Mouse (Mus musculus): ENCODE results near the gene Dlx1. TPM values are rescaled to one million over a fixed set of nuclear protein-coding genes. Genes with fewer than 3 reads are reported as not detected.

The Dlx1 gene
- polyA plus RNA-seq, 1 experiment from 2014 or later = 6.4 TPM

DNA sequence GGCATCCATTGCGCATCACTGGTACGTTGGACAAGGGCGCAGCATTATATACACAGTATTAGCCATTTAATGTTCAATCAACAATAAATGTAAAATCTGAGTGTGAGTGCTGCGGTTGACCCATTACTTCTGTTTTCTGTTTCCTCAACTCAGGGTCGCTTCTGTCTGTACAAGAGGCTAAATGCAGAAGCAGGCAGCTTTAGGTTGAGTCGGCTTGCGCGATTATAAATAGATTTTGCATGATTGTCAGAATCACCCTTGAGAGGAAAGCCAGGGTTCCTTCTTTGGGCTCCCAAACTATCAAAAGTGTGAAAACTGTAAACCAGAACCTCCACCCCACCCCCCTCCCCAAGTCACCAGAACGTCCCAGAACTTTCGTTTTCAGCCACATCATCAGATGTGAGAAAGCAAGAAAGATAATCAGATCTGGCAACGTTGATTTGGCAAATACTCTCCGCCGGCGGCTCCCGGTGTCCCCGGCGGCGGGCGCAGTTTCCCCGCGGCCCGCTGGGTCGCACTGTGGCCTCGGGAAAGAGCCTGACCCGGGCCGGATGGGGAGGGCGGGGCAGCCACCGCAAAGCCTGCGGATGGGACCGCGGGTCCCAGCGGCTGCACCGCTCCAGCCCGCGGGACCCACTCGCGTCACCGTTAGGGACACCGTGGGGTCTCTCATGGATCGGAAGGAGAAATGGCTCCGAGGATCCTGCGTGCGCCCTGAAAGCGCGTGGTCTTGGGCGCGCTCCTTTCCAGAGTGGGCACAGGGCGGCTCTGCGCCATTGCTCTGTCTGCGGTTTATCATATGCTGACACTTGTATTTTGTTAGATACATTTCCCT is 52.9 kb downstream of the Dlx1 start:
- Histone ChIP-seq H3K36me3 (no peaks in the 10 kb centered on the region), H3K27ac (peak overlapping the region; percentile 78), H3K4me3 (peak overlapping the region; percentile 65), H3K4me1 (replicated peaks) (peaks cover 9% of the 10 kb centered on the region; the same call in 1 of the 2 replicates), H3K9me3 (no peaks in the 10 kb centered on the region), H3K27me3 (ENCODE audit: insufficient read depth, poor library complexity, severe bottlenecking) (peaks cover 21% of the 10 kb centered on the region; the same call in 1 of the 2 replicates)
- 12% methylated on average over 50 of the region's 50 CpGs for WGBS
- peak; percentile 79 for DNase-seq (ENCODE audit: low spot score)

DNA sequence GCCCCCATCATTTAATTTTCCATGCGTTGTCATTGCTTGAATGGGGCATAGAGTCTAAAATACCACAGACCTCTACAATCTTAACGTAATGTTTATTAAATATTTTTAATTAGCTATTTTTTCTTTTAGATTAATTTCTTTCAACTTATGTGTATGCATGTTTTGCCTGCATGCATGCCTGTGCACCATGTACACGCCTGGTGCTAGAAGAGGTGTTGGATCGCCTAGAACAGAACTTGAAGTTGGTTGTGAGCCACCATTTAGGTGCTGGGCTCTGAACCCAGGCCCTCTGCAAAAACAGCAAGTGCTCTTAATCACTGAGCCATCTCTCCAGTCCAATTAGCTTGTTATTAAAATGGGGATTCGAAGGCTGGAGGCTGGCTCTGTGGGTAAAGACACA is 53.6 kb downstream of the Dlx1 start:
- peaks cover 9% of the 10 kb centered on the region; the same call in 1 of the 2 replicates for H3K4me1 ChIP-seq (replicated peaks)
- H3K27ac ChIP-seq = peak overlapping the region; percentile 78
- WGBS = 59% methylated on average over 5 of the region's 5 CpGs
- peak overlapping the region; percentile 65 for H3K4me3 ChIP-seq
- no peaks in the 10 kb centered on the region for H3K9me3 ChIP-seq
- no peak for DNase-seq (ENCODE audit: low spot score)
- H3K27me3 ChIP-seq (ENCODE audit: insufficient read depth, poor library complexity, severe bottlenecking) = peaks cover 21% of the 10 kb centered on the region; the same call in 1 of the 2 replicates
- H3K36me3 ChIP-seq = no peaks in the 10 kb centered on the region

Other genes with a start within 250 kb of the Dlx1 start
- 34.5 and 36.4 TPM in 2 replicates for gene Slc25a12, start 160.4 kb upstream of the Dlx1 start, polyA plus RNA-seq (2016; fragmentation: Nextera tagmentation; extraction: Ambion mirVana)
- gene Hat1, start 139.2 kb upstream of the Dlx1 start, polyA plus RNA-seq (2016; fragmentation: Nextera tagmentation; extraction: Ambion mirVana) = 165 and 199 TPM in 2 replicates
- gene Metap1d, start 74.8 kb upstream of the Dlx1 start, polyA plus RNA-seq (2016; fragmentation: Nextera tagmentation; extraction: Ambion mirVana) = 26.1 and 27.2 TPM in 2 replicates
- gene Dlx2, start 18.6 kb downstream of the Dlx1 start, polyA plus RNA-seq (2016; fragmentation: Nextera tagmentation; extraction: Ambion mirVana) = 7.6 and 7.8 TPM in 2 replicates
- 19.5 and 28.0 TPM in 2 replicates for gene Itga6, start 217.5 kb downstream of the Dlx1 start, polyA plus RNA-seq (2016; fragmentation: Nextera tagmentation; extraction: Ambion mirVana)

All from hindbrain, embryonic 10.5 days (tissue).